Mouse (Mus musculus): Measurements from ENCODE around the gene Tgoln1. TPM values are rescaled to one million over a fixed set of nuclear protein-coding genes. Genes with fewer than 3 reads are reported as not detected.

Gene Tgoln1
- polyA plus RNA-seq, 1 experiment from 2014 or later, result 23.0 TPM

DNA sequence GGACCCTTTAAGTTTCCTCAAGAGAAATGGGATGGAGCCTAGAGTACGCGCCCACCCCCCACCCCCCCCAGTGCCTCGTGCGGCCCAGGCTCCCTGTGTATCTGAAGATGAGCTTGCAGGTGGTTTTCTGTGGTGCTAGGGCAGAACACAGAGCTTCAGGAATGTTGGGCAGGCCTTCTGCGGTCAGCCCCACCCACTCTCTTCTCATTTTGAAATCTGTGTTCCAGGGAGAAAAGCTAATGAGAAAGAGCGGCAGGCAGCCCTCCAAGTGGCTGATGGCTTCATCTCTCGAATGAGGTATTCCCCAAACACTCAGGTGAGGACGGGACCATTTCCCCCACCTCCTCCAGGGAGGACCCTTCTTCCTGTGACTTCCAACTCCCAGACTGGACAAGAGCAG is 56.0 kb downstream of the Tgoln1 start:
- Histone ChIP-seq H3K27me3 (no peaks in the 10 kb centered on the region), H3K4me3 (no peak overlapping the region), H3K9ac (no peak overlapping the region), H3K9me3 (no peaks in the 10 kb centered on the region), H3K4me1 (peaks cover 16% of the 10 kb centered on the region), H3K4me2 (replicated peaks) (no peak overlapping the region), H3K36me3 (no peaks in the 10 kb centered on the region), H3K27ac (no peak overlapping the region)
- ATAC-seq (ENCODE audit: low FRiP score, low read depth), result no peak
- 76% methylated on average over 8 of the region's 8 CpGs for WGBS

Other genes starting within 250 kb of the Tgoln1 start
- 21.1 and 22.6 TPM in 2 replicates for gene Vamp5, start 236.5 kb downstream of the Tgoln1 start, polyA plus RNA-seq (2015; fragmentation: Nextera tagmentation; extraction: Ambion mirVana)
- 143 and 146 TPM in 2 replicates for gene Vamp8, start 226.3 kb downstream of the Tgoln1 start, polyA plus RNA-seq (2015; fragmentation: Nextera tagmentation; extraction: Ambion mirVana)
- gene Ggcx, start 202.7 kb downstream of the Tgoln1 start, polyA plus RNA-seq (2015; fragmentation: Nextera tagmentation; extraction: Ambion mirVana), result 43.5 and 47.8 TPM in 2 replicates
- gene Mat2a, start 177.4 kb downstream of the Tgoln1 start, polyA plus RNA-seq (2015; fragmentation: Nextera tagmentation; extraction: Ambion mirVana), result 426 and 435 TPM in 2 replicates
- gene Sh2d6, start 95.3 kb downstream of the Tgoln1 start, polyA plus RNA-seq (2015; fragmentation: Nextera tagmentation; extraction: Ambion mirVana), result 0.15 and 0.28 TPM in 2 replicates
- gene Capg, start 72.6 kb downstream of the Tgoln1 start, polyA plus RNA-seq (2015; fragmentation: Nextera tagmentation; extraction: Ambion mirVana), result 35.8 and 41.3 TPM in 2 replicates
- gene Elmod3, start 18.6 kb downstream of the Tgoln1 start, polyA plus RNA-seq (2015; fragmentation: Nextera tagmentation; extraction: Ambion mirVana), result 15.3 and 16.7 TPM in 2 replicates
- 15.1 and 17.9 TPM in 2 replicates for gene Retsat, start 18.5 kb downstream of the Tgoln1 start, polyA plus RNA-seq (2015; fragmentation: Nextera tagmentation; extraction: Ambion mirVana)
- 46.8 and 47.3 TPM in 2 replicates for gene Tcf7l1, start 172.3 kb upstream of the Tgoln1 start, polyA plus RNA-seq (2015; fragmentation: Nextera tagmentation; extraction: Ambion mirVana)